Mouse (Mus musculus) embryonic stem cell, embryonic (primary cell): ENCODE measurements around the gene Sirt6.

Experiments
- CTCF ChIA-PET, 4 experiments: fragments of 300-600 bp in 2 of 4; fragments of 350-600 bp in 2 of 4; sonication (Branson Sonifier 250); formaldehyde crosslinking; loops; one replicate each; lab custom pipeline; 2022; ENCODE audit warnings: inconsistent platforms in 2 of 4; lab: Charles Lee
- POLR2A ChIA-PET, 4 experiments: fragments of 300-600 bp in 2 of 4; fragments of 350-600 bp in 2 of 4; sonication (Branson Sonifier 250); formaldehyde crosslinking; loops; one replicate each; lab custom pipeline; 2022; ENCODE audit warnings: antibody characterized with exemption in 4 of 4, inconsistent platforms in 1 of 4; lab: Charles Lee

Gene Sirt6

GRCm38 (mm10) chr10:81604019-81604967 is 23.3 kb downstream of the Sirt6 start:
- CTCF ChIA-PET: interaction anchor here (0.5 to 4.9 kb wide), 43 partner anchors 8 to 1756 kb away, joined by 3 to 97 read pairs (median 4); partner anchors contain the start of genes Tle2 (in 2 of the 4), D10Wsu102e (in 1 of the 4), Ncln (in 1 of the 4) and Timm13 (in 1 of the 4)
- POLR2A ChIA-PET: interaction anchor here in 2 of 4 experiments (0.6 to 2.6 kb wide), 24 partner anchors 10 to 1933 kb away, joined by 3 to 12 read pairs (median 4); partner anchors contain the start of gene Sirt6 (in 1 of the 2)

- CTCF ChIA-PET: interaction anchor here (0.6 to 4.9 kb wide), 42 partner anchors 9 to 1395 kb away, joined by 3 to 97 read pairs (median 4); partner anchors contain the start of genes Fzr1 (in 1 of the 4), Ncln (in 1 of the 4), Sirt6 (in 1 of the 4) and Tjp3 (in 1 of the 4)
- POLR2A ChIA-PET: interaction anchor here (0.5 to 2.6 kb wide), 18 partner anchors 9 to 1940 kb away, joined by 3 to 12 read pairs (median 4); no protein-coding TSS in a partner anchor
Measured at GRCm38 (mm10) chr10:81602741-81603151, 24.9 kb downstream of the Sirt6 start.

GRCm38 (mm10) chr10:81601396-81601905 is 26.1 kb downstream of the Sirt6 start:
- POLR2A ChIA-PET: interaction anchor here (0.6 to 2.6 kb wide), 23 partner anchors 10 to 1889 kb away, joined by 3 to 16 read pairs (median 3); partner anchors contain the start of genes Gna11 (in 1 of the 4) and Zfp873 (in 1 of the 4)
- CTCF ChIA-PET: interaction anchor here (1.0 to 2.3 kb wide), 10 partner anchors 30 to 116 kb away, joined by 3 to 9 read pairs (median 4); no protein-coding TSS in a partner anchor

GRCm38 (mm10) chr10:81600738-81601203 is 26.8 kb downstream of the Sirt6 start, which contains the start of gene Tle6:
TSS of gene Tle6 (minus strand) at chr10:81601073.
- POLR2A ChIA-PET: interaction anchor here (0.6 to 2.6 kb wide), 22 partner anchors 9 to 1889 kb away, joined by 3 to 16 read pairs (median 3); partner anchors contain the start of genes Gna11 (in 1 of the 4) and Zfp873 (in 1 of the 4)
- CTCF ChIA-PET: interaction anchor here (1.0 to 2.3 kb wide), 10 partner anchors 30 to 116 kb away, joined by 3 to 9 read pairs (median 4); no protein-coding TSS in a partner anchor

- ChIA-PET POLR2A (interaction anchor here in 3 of 4 experiments (0.9 to 2.6 kb wide), 5 partner anchors 12 to 33 kb away, joined by 3 to 16 read pairs (median 3); no protein-coding TSS in a partner anchor), CTCF (interaction anchor here in 2 of 4 experiments (0.5 to 2.3 kb wide), 3 partner anchors 29 to 50 kb away, joined by 3 to 9 read pairs (median 5); no protein-coding TSS in a partner anchor)
Measured at GRCm38 (mm10) chr10:81600096-81600495, 27.5 kb downstream of the Sirt6 start.

- CTCF ChIA-PET: interaction anchor here in 3 of 4 experiments (0.5 to 2.3 kb wide), 5 partner anchors 49 to 187 kb away, joined by 3 to 9 read pairs (median 4); no protein-coding TSS in a partner anchor
- POLR2A ChIA-PET: interaction anchor here in 3 of 4 experiments (0.9 to 3.2 kb wide), 5 partner anchors 12 to 34 kb away, joined by 3 to 16 read pairs (median 6); no protein-coding TSS in a partner anchor
Measured at GRCm38 (mm10) chr10:81599630-81600029, 28.0 kb downstream of the Sirt6 start.

- CTCF ChIA-PET: interaction anchor here in 2 of 4 experiments (0.6 to 2.2 kb wide), 2 partner anchors 48 to 187 kb away, joined by 4 to 8 read pairs; no protein-coding TSS in a partner anchor
- POLR2A ChIA-PET: interaction anchor here in 1 of 4 experiments (1.6 to 3.2 kb wide), 2 partner anchors 11 to 27 kb away, joined by 6 to 15 read pairs; no protein-coding TSS in a partner anchor
Measured at GRCm38 (mm10) chr10:81598871-81599270, 28.7 kb downstream of the Sirt6 start.

GRCm38 (mm10) chr10:81598342-81598741 is 29.3 kb downstream of the Sirt6 start:
- CTCF ChIA-PET: interaction anchor here in 3 of 4 experiments (0.9 to 2.2 kb wide), 5 partner anchors 27 to 113 kb away, joined by 3 to 10 read pairs (median 3); no protein-coding TSS in a partner anchor
- POLR2A ChIA-PET: interaction anchor here in 2 of 4 experiments (1.3 to 3.2 kb wide), 5 partner anchors 10 to 27 kb away, joined by 3 to 15 read pairs (median 6); no protein-coding TSS in a partner anchor

- POLR2A ChIA-PET: interaction anchor here in 3 of 4 experiments (0.6 to 3.2 kb wide), 21 partner anchors 9 to 1583 kb away, joined by 3 to 15 read pairs (median 3); partner anchors contain the start of gene Sirt6 (in 1 of the 3)
- CTCF ChIA-PET: interaction anchor here (0.5 to 2.2 kb wide), 19 partner anchors 16 to 986 kb away, joined by 3 to 14 read pairs (median 5); partner anchors contain the start of gene Tle2 (in 1 of the 4)
Measured at GRCm38 (mm10) chr10:81597137-81597950, 30.3 kb downstream of the Sirt6 start.

GRCm38 (mm10) chr10:81596611-81597010 is 31.0 kb downstream of the Sirt6 start:
- ChIA-PET POLR2A (interaction anchor here in 3 of 4 experiments (0.6 to 3.2 kb wide), 16 partner anchors 10 to 195 kb away, joined by 3 to 15 read pairs (median 3); partner anchors contain the start of gene Sirt6 (in 1 of the 3)), CTCF (interaction anchor here (0.6 to 2.2 kb wide), 11 partner anchors 8 to 986 kb away, joined by 3 to 10 read pairs (median 4); partner anchors contain the start of gene Tle2 (in 1 of the 4))

GRCm38 (mm10) chr10:81595599-81595998 is 32.0 kb downstream of the Sirt6 start:
- POLR2A ChIA-PET: interaction anchor here in 2 of 4 experiments (0.5 to 1.7 kb wide), 6 partner anchors 10 to 89 kb away, joined by 3 to 7 read pairs (median 4); no protein-coding TSS in a partner anchor

GRCm38 (mm10) chr10:81593935-81594334 is 33.7 kb downstream of the Sirt6 start:
- ChIA-PET CTCF (interaction anchor here in 3 of 4 experiments (0.6 to 1.8 kb wide), 9 partner anchors 9 to 353 kb away, joined by 3 to 4 read pairs (median 3); no protein-coding TSS in a partner anchor), POLR2A (interaction anchor here in 3 of 4 experiments (0.6 to 1.6 kb wide), 6 partner anchors 9 to 23 kb away, joined by 3 to 6 read pairs (median 4); no protein-coding TSS in a partner anchor)

More at GRCm38 (mm10) chr10:81595599-81595998, 32.0 kb downstream of the Sirt6 start:
- CTCF ChIA-PET: interaction anchor here in 3 of 4 experiments (0.5 to 2.2 kb wide), 4 partner anchors 9 to 58 kb away, joined by 3 to 5 read pairs (median 3); no protein-coding TSS in a partner anchor

GRCm38 (mm10) chr10:81593223-81593622 is 34.4 kb downstream of the Sirt6 start:
- CTCF ChIA-PET: interaction anchor here in 3 of 4 experiments (0.6 to 1.8 kb wide), 6 partner anchors 10 to 36 kb away, joined by 3 to 4 read pairs (median 4); no protein-coding TSS in a partner anchor
- POLR2A ChIA-PET: interaction anchor here in 1 of 4 experiments (0.7 to 1.6 kb wide), 2 partner anchors 13 to 22 kb away, joined by 3 to 4 read pairs; no protein-coding TSS in a partner anchor

- ChIA-PET POLR2A (no interaction called here), CTCF (no interaction called here)
Measured at GRCm38 (mm10) chr10:81592631-81593030, 35.0 kb downstream of the Sirt6 start.

GRCm38 (mm10) chr10:81591846-81592245 is 35.8 kb downstream of the Sirt6 start:
- ChIA-PET POLR2A (interaction anchor here in 1 of 4 experiments (1.3 kb wide), 1 partner anchor 10 kb away, joined by 3 read pairs; no protein-coding TSS in a partner anchor), CTCF (interaction anchor here in 1 of 4 experiments (1.0 kb wide), 1 partner anchor 40 kb away, joined by 3 read pairs; no protein-coding TSS in a partner anchor)
